Mouse (Mus musculus) cerebellum, adult 8-10 months (tissue): ENCODE data around the gene Abhd12.
"Not testable (repeated sequence)": the region's sequence is repeated elsewhere in the genome, so short reads cannot be mapped to it uniquely, and the experiment has no call there.

Experiments
- DNase-seq: peaks from one replicate; pipeline ENCODE4 v3.0.0; 2022

The Abhd12 gene

GRCm38 (mm10) chr2:150909429-150910039 lies 5.0 kb upstream of the Abhd12 start:
- peak; percentile 82 for DNase-seq

GRCm38 (mm10) chr2:150908881-150909280 lies 4.3 kb upstream of the Abhd12 start:
- DNase-seq = not testable (repeated sequence)

GRCm38 (mm10) chr2:150904936-150905450 lies 452 bp upstream of the Abhd12 start, which contains the start of gene Gins1:
Gene Gins1, plus strand, starts transcription at chr2:150905400.
- no peak for DNase-seq

GRCm38 (mm10) chr2:150902347-150902746 lies 2.2 kb downstream of the Abhd12 start:
- no peak for DNase-seq

- no peak for DNase-seq
Observed at GRCm38 (mm10) chr2:150900341-150900740, 4.2 kb downstream of the Abhd12 start.

- DNase-seq = no peak
Observed at GRCm38 (mm10) chr2:150895691-150896252, 8.8 kb downstream of the Abhd12 start.

- DNase-seq = no peak
Observed at GRCm38 (mm10) chr2:150894617-150895267, 9.8 kb downstream of the Abhd12 start.

GRCm38 (mm10) chr2:150887370-150887769 lies 17.2 kb downstream of the Abhd12 start:
- DNase-seq = no peak

- no peak for DNase-seq
Observed at GRCm38 (mm10) chr2:150886315-150886714, 18.2 kb downstream of the Abhd12 start.

GRCm38 (mm10) chr2:150885814-150886213 lies 18.7 kb downstream of the Abhd12 start:
- no peak for DNase-seq

- DNase-seq = no peak
Observed at GRCm38 (mm10) chr2:150884779-150885110, 19.8 kb downstream of the Abhd12 start.

GRCm38 (mm10) chr2:150884075-150884778 lies 20.3 kb downstream of the Abhd12 start:
- no peak for DNase-seq

GRCm38 (mm10) chr2:150877561-150877960 lies 27.0 kb downstream of the Abhd12 start:
- no peak for DNase-seq

- DNase-seq = no peak
Observed at GRCm38 (mm10) chr2:150875226-150875625, 29.3 kb downstream of the Abhd12 start.

- DNase-seq = no peak
Observed at GRCm38 (mm10) chr2:150874508-150874907, 30.0 kb downstream of the Abhd12 start.

- DNase-seq = no peak
Observed at GRCm38 (mm10) chr2:150869446-150869845, 35.1 kb downstream of the Abhd12 start.

- DNase-seq = no peak
Observed at GRCm38 (mm10) chr2:150867021-150867420, 37.5 kb downstream of the Abhd12 start.

GRCm38 (mm10) chr2:150861128-150861527 lies 43.4 kb downstream of the Abhd12 start:
- DNase-seq = no peak

GRCm38 (mm10) chr2:150859709-150860470 lies 44.7 kb downstream of the Abhd12 start:
- no peak for DNase-seq

GRCm38 (mm10) chr2:150858724-150859487 lies 45.6 kb downstream of the Abhd12 start:
- no peak for DNase-seq

- DNase-seq = no peak
Observed at GRCm38 (mm10) chr2:150855186-150855585, 49.4 kb downstream of the Abhd12 start.

- DNase-seq = no peak
Observed at GRCm38 (mm10) chr2:150851251-150851650, 53.3 kb downstream of the Abhd12 start.
